Mouse (Mus musculus) CH12.LX (cell line): ENCODE results near the gene Ulk1. TPM values are rescaled to one million over a fixed set of nuclear protein-coding genes. Genes with fewer than 3 reads are reported as not detected.

Experiments used
- DNase-seq: peaks from one replicate; pipeline ENCODE4 v3.0.0-alpha.2; 2013; ENCODE audit errors: extremely low read depth
- H3K27ac ChIP-seq: 2 replicates; pipeline ENCODE4 v1.5.1; 2012; ENCODE audit warnings: low read depth, mild to moderate bottlenecking, control low read depth, moderate library complexity; ENCODE audit not compliant: insufficient read depth
- H3K27me3 ChIP-seq: replicated peaks from 2 replicates; pipeline ENCODE3; 2012; ENCODE audit warnings: inconsistent platforms
- H3K36me3 ChIP-seq, 2 experiments: replicated peaks in 1 of 2; 2 replicates each; pipeline versions ENCODE3 to v1.6.1; 2012; ENCODE audit warnings: inconsistent platforms in 1 of 2, low read length in 1 of 2, mild to moderate bottlenecking in 1 of 2, mixed read lengths in 1 of 2, moderate library complexity in 1 of 2; ENCODE audit not compliant: control insufficient read depth in 1 of 2, insufficient read depth in 1 of 2
- H3K4me1 ChIP-seq, 2 experiments: 2 replicates each; pipeline ENCODE4 v1.6.1; 2012; ENCODE audit warnings: inconsistent platforms in 1 of 2, moderate library complexity in 1 of 2; ENCODE audit not compliant: insufficient read depth in 2 of 2, control insufficient read depth in 1 of 2
- H3K4me2 ChIP-seq: 2 replicates; pipeline ENCODE4 v1.6.1; 2012; ENCODE audit warnings: low read depth, mild to moderate bottlenecking, control low read depth; ENCODE audit not compliant: poor library complexity, insufficient read depth, severe bottlenecking
- H3K4me3 ChIP-seq, 3 experiments: fragments of 150-350 bp in 1 of 3; sonication (generic) in 1 of 3; replicated peaks in 1 of 3; 2 replicates each; pipeline versions ENCODE3 to v1.5.1; 2011 to 2012; ENCODE audit warnings: low read depth in 2 of 3, low read length in 2 of 3, mild to moderate bottlenecking in 2 of 3, moderate library complexity in 2 of 3, control low read depth in 1 of 3, improper control_type of control experiment in 1 of 3, inconsistent platforms in 1 of 3, mixed read lengths in 1 of 3; ENCODE audit not compliant: poor library complexity in 1 of 3
- H3K79me2 ChIP-seq: replicated peaks from 2 replicates; pipeline ENCODE4 v1.6.1; 2012; ENCODE audit warnings: mild to moderate bottlenecking, moderate library complexity; ENCODE audit not compliant: control insufficient read depth, poor library complexity, insufficient read depth, severe bottlenecking; ENCODE audit errors: extremely low read depth
- H3K9ac ChIP-seq: 2 replicates; pipeline ENCODE4 v1.6.1; 2012; ENCODE audit warnings: low read depth, mild to moderate bottlenecking, control low read depth, moderate library complexity; ENCODE audit not compliant: insufficient read depth
- H3K9me3 ChIP-seq: replicated peaks from 2 replicates; pipeline ENCODE3; 2012; ENCODE audit warnings: low read length, inconsistent platforms, mixed read lengths
- BHLHE40 ChIP-seq: IDR thresholded peaks from 2 replicates; pipeline ENCODE4 v1.6.1; 2011; ENCODE audit warnings: mild to moderate bottlenecking, low read depth, low read length, improper control_type of control experiment
- CHD1 ChIP-seq: IDR thresholded peaks from 2 replicates; pipeline ENCODE4 v1.6.1; 2012; ENCODE audit warnings: low read depth, low read length, improper control_type of control experiment, inconsistent platforms
- E2F4 ChIP-seq: IDR thresholded peaks from 2 replicates; pipeline ENCODE4 v1.6.1; 2011; ENCODE audit warnings: low read depth, low read length, improper control_type of control experiment; ENCODE audit not compliant: insufficient replicate concordance
- ELF1 ChIP-seq: IDR thresholded peaks from 2 replicates; pipeline ENCODE4 v1.6.1; 2014; ENCODE audit warnings: low read depth, mild to moderate bottlenecking, inconsistent platforms, low read length, improper control_type of control experiment
- EP300 ChIP-seq: IDR thresholded peaks from 2 replicates; pipeline ENCODE4 v1.6.1; 2011; ENCODE audit warnings: low read length, improper control_type of control experiment
- ETS1 ChIP-seq: conservative IDR thresholded peaks from 2 replicates; pipeline ENCODE4 v1.6.1; 2012; ENCODE audit warnings: low read depth, mild to moderate bottlenecking, inconsistent platforms, low read length, improper control_type of control experiment, moderate library complexity
- GABPA ChIP-seq: IDR thresholded peaks from 2 replicates; pipeline ENCODE4 v1.6.1; 2012; ENCODE audit warnings: low read depth, low read length, improper control_type of control experiment, inconsistent platforms; ENCODE audit not compliant: insufficient replicate concordance
- IRF4 ChIP-seq: IDR thresholded peaks from 2 replicates; pipeline ENCODE4 v1.6.1; 2014; ENCODE audit warnings: low read depth, mild to moderate bottlenecking, inconsistent platforms, low read length, improper control_type of control experiment
- JUND ChIP-seq: conservative IDR thresholded peaks from 2 replicates; pipeline ENCODE4 v1.6.1; 2011; ENCODE audit warnings: low read depth, low read length, improper control_type of control experiment
- KAT2A ChIP-seq: IDR thresholded peaks from 2 replicates; pipeline ENCODE4 v1.6.1; 2012; ENCODE audit warnings: low read length, improper control_type of control experiment, inconsistent platforms; ENCODE audit not compliant: insufficient replicate concordance
- MAFK ChIP-seq: IDR thresholded peaks from 2 replicates; pipeline ENCODE4 v1.6.1; 2011; ENCODE audit warnings: low read length, improper control_type of control experiment; ENCODE audit not compliant: insufficient replicate concordance
- MAX ChIP-seq: IDR thresholded peaks from 2 replicates; pipeline ENCODE4 v1.6.1; 2011; ENCODE audit warnings: low read length, improper control_type of control experiment
- MAZ ChIP-seq: IDR thresholded peaks from 2 replicates; pipeline ENCODE4 v1.6.1; 2012; ENCODE audit warnings: low read depth, mild to moderate bottlenecking, inconsistent platforms, low read length, improper control_type of control experiment, moderate library complexity
- MEF2A ChIP-seq: IDR thresholded peaks from 2 replicates; pipeline ENCODE4 v1.6.1; 2014; ENCODE audit warnings: low read depth, mild to moderate bottlenecking, inconsistent platforms, low read length, improper control_type of control experiment, borderline replicate concordance
- MXI1 ChIP-seq: IDR thresholded peaks from 2 replicates; pipeline ENCODE4 v1.6.1; 2011; ENCODE audit warnings: mild to moderate bottlenecking, low read depth, low read length, improper control_type of control experiment
- MYC ChIP-seq: IDR thresholded peaks from 2 replicates; pipeline ENCODE4 v1.6.1; 2011; ENCODE audit warnings: low read depth, mild to moderate bottlenecking, improper control_type of control experiment, low read length
- NELFE ChIP-seq: IDR thresholded peaks from 2 replicates; pipeline ENCODE4 v1.6.1; 2011; ENCODE audit warnings: low read depth, low read length, improper control_type of control experiment
- NRF1 ChIP-seq: IDR thresholded peaks from 2 replicates; pipeline ENCODE4 v1.6.1; 2014; ENCODE audit warnings: low read depth, mild to moderate bottlenecking, inconsistent platforms, low read length, improper control_type of control experiment, moderate library complexity
- POLR2A ChIP-seq: IDR thresholded peaks from 2 replicates; pipeline ENCODE4 v1.6.1; 2011; ENCODE audit warnings: low read depth, mild to moderate bottlenecking, improper control_type of control experiment, low read length
- POLR2AphosphoS2 ChIP-seq: IDR thresholded peaks from 2 replicates; pipeline ENCODE4 v1.6.1; 2011; ENCODE audit warnings: low read depth, low read length, improper control_type of control experiment
- RAD21 ChIP-seq: IDR thresholded peaks from 2 replicates; pipeline ENCODE4 v1.6.1; 2011; ENCODE audit warnings: low read depth, mild to moderate bottlenecking, low read length, improper control_type of control experiment, moderate library complexity
- SIN3A ChIP-seq: IDR thresholded peaks from 2 replicates; pipeline ENCODE4 v1.6.1; 2012; ENCODE audit warnings: low read length, improper control_type of control experiment, inconsistent platforms
- SMC3 ChIP-seq: IDR thresholded peaks from 2 replicates; pipeline ENCODE4 v1.6.1; 2011; ENCODE audit warnings: low read depth, low read length, improper control_type of control experiment
- TBP ChIP-seq: conservative IDR thresholded peaks from 2 replicates; pipeline ENCODE4 v1.6.1; 2011; ENCODE audit warnings: low read depth, low read length, improper control_type of control experiment
- TCF12 ChIP-seq: IDR thresholded peaks from 2 replicates; pipeline ENCODE4 v1.6.1; 2014; ENCODE audit warnings: low read depth, mild to moderate bottlenecking, inconsistent platforms, low read length, improper control_type of control experiment
- USF1 ChIP-seq: IDR thresholded peaks from 2 replicates; pipeline ENCODE4 v1.6.1; 2014; ENCODE audit warnings: low read depth, mild to moderate bottlenecking, inconsistent platforms, low read length, improper control_type of control experiment
- USF2 ChIP-seq: conservative IDR thresholded peaks from 2 replicates; pipeline ENCODE4 v1.6.1; 2011; ENCODE audit warnings: low read depth, low read length, improper control_type of control experiment
- ZC3H11A ChIP-seq: IDR thresholded peaks from 2 replicates; pipeline ENCODE4 v1.6.1; 2012; ENCODE audit warnings: low read depth, mild to moderate bottlenecking, inconsistent platforms, low read length, improper control_type of control experiment
- ZNF384 ChIP-seq: IDR thresholded peaks from 2 replicates; pipeline ENCODE4 v1.6.1; 2012; ENCODE audit warnings: low read depth, low read length, improper control_type of control experiment, inconsistent platforms
- dilution Hi-C: fragments of 300-500 bp; cut with MboI; formaldehyde crosslinking; loops from 2 replicates; pipeline ENCODE4 v1.14.3; 2020; ENCODE audit warnings: low sequenced_read_pairs; ENCODE audit not compliant: extremely low pct_unique_long_range_greater_than_20kb, extremely low pct_ligation_motif_present
- in situ Hi-C: fragments of 300-500 bp; cut with MboI; formaldehyde crosslinking; loops from 3 replicates; pipeline ENCODE4 v1.14.3; 2019; ENCODE audit warnings: low sequenced_read_pairs, low pct_ligation_motif_present, low pct_unique_long_range_greater_than_20kb, mixed read lengths
- polyA plus RNA-seq: library from polyadenylated mRNA; unstranded; fragments of >175 nt; gene quantifications from 2 replicates; pipeline ENCODE4 v1.2.1, GENCODE M21; 2012; ENCODE audit warnings: low read depth; ENCODE audit not compliant: insufficient read length
- total RNA-seq, 2 experiments: library from RNA; depleted of rRNA; stranded (reverse); fragments of 300-350 nt in 1 of 2; fragments of >200 nt in 1 of 2; gene quantifications; 2 replicates each; pipeline ENCODE4 v1.2.3; 2012 to 2014

The Ulk1 gene
- total and polyA plus RNA-seq, 3 experiments = 2.7 to 13.6 (median 8.4) TPM

DNA sequence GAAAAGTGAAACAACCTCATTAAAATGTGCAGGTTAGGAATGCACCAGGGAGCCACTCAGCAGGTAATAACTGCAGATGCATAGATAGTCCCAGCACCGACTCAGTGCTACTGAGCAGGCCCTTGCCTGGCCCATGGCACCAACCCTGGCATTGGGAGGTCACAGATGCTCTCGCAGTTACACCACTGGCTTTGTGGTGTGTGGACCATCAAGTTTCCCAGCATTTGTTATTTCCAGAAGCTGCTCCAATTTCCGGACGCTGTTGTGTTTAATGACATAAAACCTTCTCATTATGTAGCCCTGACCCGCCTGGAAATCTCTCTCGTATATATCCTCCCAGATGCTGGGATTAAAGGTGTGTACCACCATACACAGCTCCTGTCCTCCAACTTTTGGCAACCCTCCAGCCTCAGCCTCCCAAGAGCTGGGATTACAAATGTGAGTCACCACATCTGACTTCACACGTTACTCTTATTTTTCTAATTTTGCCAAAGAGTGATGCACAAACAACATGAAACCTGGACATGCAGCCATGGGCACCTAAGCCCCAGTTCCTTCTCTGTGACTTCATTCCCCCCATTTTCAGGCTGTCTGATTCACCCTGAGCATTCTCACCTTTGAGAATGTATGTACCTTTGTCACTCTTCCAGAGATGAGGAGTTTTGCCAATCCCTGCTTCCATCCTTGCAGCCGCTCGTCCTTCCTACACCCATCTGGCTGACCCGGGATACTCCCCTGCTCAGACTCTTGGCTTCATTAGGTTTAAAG lies 29.0 kb downstream of the Ulk1 start:
- Histone ChIP-seq H3K9me3 (no peaks in the 10 kb centered on the region), H3K27me3 (no peaks in the 10 kb centered on the region), H3K4me1 (peaks cover 2 to 26% of the 10 kb centered on the region in 2 experiments; a peak in 2 of 4 replicates), H3K36me3 (peaks cover 25 to 40% of the 10 kb centered on the region in 2 experiments), H3K4me3 (peak overlapping the region; percentile 70 to 89 (median 81)), H3K27ac (no peak overlapping the region), H3K4me2 (peak overlapping the region; percentile 48), H3K9ac (peak overlapping the region; percentile 83; the same call in 1 of the 2 replicates), H3K79me2 (peaks cover 31% of the 10 kb centered on the region)
- dilution Hi-C loops = no loop called here
- in situ Hi-C loops = no loop called here
- DNase-seq = no peak
- TF ChIP-seq NELFE (peak; percentile 20; the same call in 1 of the 2 replicates), ZC3H11A (no peak)

DNA sequence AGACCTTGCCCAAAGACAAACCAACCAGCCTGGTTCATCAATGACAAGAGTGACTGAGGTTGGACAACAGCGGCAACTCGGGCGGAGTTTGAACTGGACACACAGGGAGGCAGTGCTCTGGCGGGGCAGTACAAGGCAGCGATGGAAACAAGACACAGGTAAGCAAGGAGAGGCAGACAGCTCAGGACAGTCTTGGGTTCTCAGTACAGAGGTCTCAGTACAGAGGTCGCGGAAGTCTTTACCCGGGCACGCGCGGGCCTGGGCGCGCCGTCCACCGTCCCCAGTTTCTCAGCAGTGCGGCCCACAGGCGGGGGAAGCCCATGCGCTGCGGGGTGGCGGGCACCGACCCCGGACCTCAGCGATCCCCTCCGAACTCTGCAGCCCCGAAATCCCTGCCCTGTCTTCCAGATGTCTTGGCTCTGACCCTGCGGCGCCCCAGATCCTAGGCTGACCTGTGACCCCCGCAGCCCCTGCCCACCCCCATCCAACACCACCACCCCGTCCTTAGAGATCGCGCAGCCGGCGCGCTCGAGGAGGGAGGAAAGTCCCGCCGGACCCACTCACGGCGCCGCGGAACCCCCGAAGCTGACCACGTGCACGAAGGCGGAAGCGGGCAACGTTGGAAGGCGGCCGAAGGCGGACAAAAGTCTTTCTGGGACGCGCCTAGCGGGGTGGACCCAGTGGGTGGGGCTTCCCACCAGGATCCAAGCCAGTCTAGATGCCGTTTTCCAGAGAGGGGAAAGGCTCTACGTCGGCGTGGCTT lies 29.7 kb downstream of the Ulk1 start, which contains the start of gene Pus1:
Gene Pus1 (minus strand): TSS at position 662 of the 763 bp plus-strand sequence.
- in situ Hi-C loops = no loop called here
- peak; percentile 82 for DNase-seq
- Histone ChIP-seq H3K79me2 (peaks cover 35% of the 10 kb centered on the region), H3K27ac (peak within 1 kb of the TSS; percentile 23), H3K4me1 (peaks cover 2 to 26% of the 10 kb centered on the region in 2 experiments; a peak in 2 of 4 replicates), H3K9ac (peak within 1 kb of the TSS; percentile 83), H3K4me3 (peak within 1 kb of the TSS; percentile 70 to 89 (median 81)), H3K36me3 (peaks cover 29 to 41% of the 10 kb centered on the region in 2 experiments), H3K4me2 (peak within 1 kb of the TSS; percentile 91), H3K27me3 (no peaks in the 10 kb centered on the region), H3K9me3 (no peaks in the 10 kb centered on the region)
- dilution Hi-C loops = no loop called here
- TF ChIP-seq MEF2A = peak; percentile 80
- TF ChIP-seq MYC = peak; percentile 98
- TF ChIP-seq POLR2A = peak; percentile 75
- peak; percentile 81; the same call in 1 of the 2 replicates for TF ChIP-seq KAT2A
- peak; percentile 97 for TF ChIP-seq SIN3A
- no peak; the same call in 1 of the 2 replicates for TF ChIP-seq ETS1
- no peak for TF ChIP-seq ZNF384
- no peak for TF ChIP-seq JUND
- TF ChIP-seq BHLHE40 = peak; percentile 81
- TF ChIP-seq NRF1 = peak; percentile 32; the same call in 1 of the 2 replicates
- peak; percentile 99 for TF ChIP-seq MXI1
- TF ChIP-seq GABPA = no peak
- TF ChIP-seq USF2 = peak; percentile 53; the same call in 1 of the 2 replicates
- peak; percentile 85 for TF ChIP-seq USF1
- TF ChIP-seq MAZ = peak; percentile 80; the same call in 1 of the 2 replicates
- 0 out of 2 replicates have a peak, but pooled peaks have one; percentile 48 for TF ChIP-seq TBP
- no peak for TF ChIP-seq EP300
- TF ChIP-seq CHD1 = no peak
- peak; percentile 64; the same call in 1 of the 2 replicates for TF ChIP-seq IRF4
- peak; percentile 28; the same call in 1 of the 2 replicates for TF ChIP-seq POLR2AphosphoS2
- TF ChIP-seq ELF1 = peak; percentile 98
- no peak for TF ChIP-seq MAFK
- TF ChIP-seq NELFE = peak; percentile 83
- TF ChIP-seq SMC3 = no peak
- peak; percentile 99 for TF ChIP-seq MAX
- TF ChIP-seq RAD21 = no peak
- no peak for TF ChIP-seq E2F4
- peak; percentile 81 for TF ChIP-seq TCF12
